Mouse (Mus musculus) stomach, postnatal 0 days (tissue): Measurements from ENCODE around the gene Ctnnbl1. TPM values are rescaled to one million over a fixed set of nuclear protein-coding genes. Genes with fewer than 3 reads are reported as not detected.

Experiments used
- ATAC-seq: fragments of 200-750 bp; cut with Nextera tagmentation; 2 replicates; pipeline ENCODE4 v1.8.0; 2017; ENCODE audit not compliant: low FRiP score, low TSS enrichment
- DNase-seq: peaks from one replicate; pipeline ENCODE4 v3.0.0-alpha.2; 2016; ENCODE audit warnings: low spot score
- H3K27ac ChIP-seq: fragments of 300-500 bp; sonication (generic); replicated peaks from 2 replicates; pipeline ENCODE4 v1.5.1; 2014; ENCODE audit warnings: mild to moderate bottlenecking, control low read depth
- H3K27me3 ChIP-seq: fragments of 300-500 bp; sonication (generic); 2 replicates; pipeline ENCODE4 v1.6.1; 2014; ENCODE audit warnings: low read length; ENCODE audit not compliant: control insufficient read depth, insufficient read depth
- H3K36me3 ChIP-seq: fragments of 300-500 bp; sonication (generic); 2 replicates; pipeline ENCODE4 v1.6.1; 2014; ENCODE audit warnings: low read length, mixed read lengths; ENCODE audit not compliant: control insufficient read depth, insufficient read depth
- H3K4me1 ChIP-seq: fragments of 300-500 bp; sonication (generic); replicated peaks from 2 replicates; pipeline ENCODE4 v1.6.1; 2014; ENCODE audit warnings: antibody characterized with exemption; ENCODE audit not compliant: control insufficient read depth, insufficient read depth
- H3K4me2 ChIP-seq: fragments of 300-500 bp; sonication (generic); replicated peaks from 2 replicates; pipeline ENCODE4 v1.6.1; 2014; ENCODE audit warnings: low read depth, mild to moderate bottlenecking, control low read depth, moderate library complexity
- H3K4me3 ChIP-seq: fragments of 300-500 bp; sonication (generic); 2 replicates; pipeline ENCODE4 v1.5.1; 2014; ENCODE audit warnings: low read depth, low read length, control low read depth
- H3K9ac ChIP-seq: fragments of 300-500 bp; sonication (generic); 2 replicates; pipeline ENCODE4 v1.6.1; 2014; ENCODE audit warnings: mild to moderate bottlenecking, low read length, control low read depth, mixed read lengths
- H3K9me3 ChIP-seq: fragments of 300-500 bp; sonication (generic); 2 replicates; pipeline ENCODE4 v1.6.1; 2016; ENCODE audit warnings: low read length; ENCODE audit not compliant: control insufficient read depth
- CTCF ChIP-seq: IDR thresholded peaks from 2 replicates; pipeline ENCODE4 v1.5.1; 2016; ENCODE audit warnings: antibody characterized with exemption, low read depth, mild to moderate bottlenecking, moderate library complexity
- EP300 ChIP-seq: optimal IDR thresholded peaks from 2 replicates; pipeline ENCODE3; 2016; ENCODE audit warnings: antibody characterized with exemption
- WGBS: fragments of 180-500 bp; shearing (Covaris S2); extraction: QIAGEN DNeasy Blood & Tissue Kit; methylation state at CpG from one replicate; pipeline ENCODE4 v1.1.7; 2014; 5-methylcytosine and 5-hydroxymethylcytosine counted together
- polyA plus RNA-seq: library from polyadenylated mRNA; unstranded; fragments of >200 nt; fragmentation: Nextera tagmentation; extraction: Ambion mirVana; gene quantifications from 2 replicates; pipeline ENCODE4 v1.2.1, GENCODE M21; 2015

The Ctnnbl1 gene
- polyA plus RNA-seq, 1 experiment from 2014 or later, result 23.9 TPM

DNA sequence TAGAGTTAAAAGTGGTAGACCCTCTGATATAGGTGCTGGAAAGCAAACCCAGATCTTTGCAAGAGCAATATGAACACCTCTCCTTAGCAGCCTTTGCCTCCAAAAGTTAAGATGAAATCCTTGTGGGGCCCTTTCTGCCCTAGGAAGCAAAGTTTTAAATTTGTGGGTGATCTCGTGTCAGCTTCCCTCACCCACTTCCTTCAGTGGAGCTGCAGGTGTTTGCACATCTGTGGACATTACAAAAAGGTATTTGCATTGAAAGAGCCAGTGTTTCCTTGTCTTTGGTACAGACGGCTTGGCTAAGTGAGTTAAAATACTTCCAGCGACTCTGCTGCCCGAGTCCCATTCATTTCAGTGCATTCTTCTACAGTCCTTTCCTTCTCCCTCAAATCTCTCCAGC, 69.9 kb downstream of the Ctnnbl1 start:
- TF ChIP-seq CTCF, result no peak
- no peak for TF ChIP-seq EP300
- no peak overlapping the region for H3K27ac ChIP-seq
- no peaks in the 10 kb centered on the region for H3K4me1 ChIP-seq
- no peak overlapping the region for H3K4me3 ChIP-seq
- no peaks in the 10 kb centered on the region for H3K27me3 ChIP-seq
- DNase-seq (no peak), ATAC-seq (no peak)
- peaks cover 3% of the 10 kb centered on the region; the same call in 1 of the 2 replicates for H3K36me3 ChIP-seq
- H3K9me3 ChIP-seq, result no peaks in the 10 kb centered on the region
- no peak overlapping the region for H3K4me2 ChIP-seq
- no peak overlapping the region for H3K9ac ChIP-seq
- WGBS, result 71% methylated on average over 4 of the region's 4 CpGs

DNA sequence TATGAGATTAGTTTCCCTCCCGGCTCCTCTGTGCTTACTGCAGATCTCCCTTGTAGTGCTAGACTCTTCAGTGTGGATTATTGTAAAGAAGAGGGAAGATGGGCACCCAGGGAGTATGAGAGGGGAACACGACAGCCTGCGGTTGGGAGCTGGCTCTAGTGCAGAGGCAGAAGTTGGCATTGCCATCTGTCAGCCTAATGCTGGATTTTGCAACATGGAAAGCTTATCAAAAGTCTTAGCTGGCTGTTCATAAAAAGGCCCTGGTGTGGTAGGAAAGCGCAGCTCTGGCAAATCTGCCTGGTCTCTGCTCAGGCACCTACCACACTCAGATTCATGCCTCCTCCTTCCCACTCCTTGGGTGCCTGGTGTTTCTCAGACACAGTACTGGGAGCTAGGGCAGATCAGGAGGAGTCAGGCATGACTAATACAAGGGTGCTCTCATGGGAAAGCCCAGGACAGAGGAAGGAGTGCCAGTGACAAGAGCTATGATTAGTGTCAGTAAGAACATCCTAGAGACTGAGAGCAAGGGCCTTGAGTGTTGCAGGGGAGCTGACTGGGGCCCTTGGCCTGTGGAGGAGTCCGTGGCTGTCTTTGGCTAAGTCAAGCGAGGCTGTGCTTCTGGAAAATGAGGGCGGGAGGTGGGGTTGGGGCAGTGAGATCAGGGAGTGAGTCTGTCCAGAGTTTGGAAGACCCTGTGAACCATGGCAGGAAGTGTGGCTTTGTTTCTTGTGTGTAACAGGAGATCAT, 70.6 kb downstream of the Ctnnbl1 start:
- Histone ChIP-seq H3K9ac (no peak overlapping the region), H3K4me3 (no peak overlapping the region), H3K27me3 (no peaks in the 10 kb centered on the region), H3K27ac (no peak overlapping the region), H3K9me3 (no peaks in the 10 kb centered on the region), H3K4me1 (no peaks in the 10 kb centered on the region), H3K4me2 (no peak overlapping the region), H3K36me3 (no peaks in the 10 kb centered on the region)
- WGBS, result 83% methylated on average over 7 of the region's 7 CpGs
- no peak for DNase-seq
- no peak for ATAC-seq
- TF ChIP-seq EP300 (no peak), CTCF (no peak)

DNA sequence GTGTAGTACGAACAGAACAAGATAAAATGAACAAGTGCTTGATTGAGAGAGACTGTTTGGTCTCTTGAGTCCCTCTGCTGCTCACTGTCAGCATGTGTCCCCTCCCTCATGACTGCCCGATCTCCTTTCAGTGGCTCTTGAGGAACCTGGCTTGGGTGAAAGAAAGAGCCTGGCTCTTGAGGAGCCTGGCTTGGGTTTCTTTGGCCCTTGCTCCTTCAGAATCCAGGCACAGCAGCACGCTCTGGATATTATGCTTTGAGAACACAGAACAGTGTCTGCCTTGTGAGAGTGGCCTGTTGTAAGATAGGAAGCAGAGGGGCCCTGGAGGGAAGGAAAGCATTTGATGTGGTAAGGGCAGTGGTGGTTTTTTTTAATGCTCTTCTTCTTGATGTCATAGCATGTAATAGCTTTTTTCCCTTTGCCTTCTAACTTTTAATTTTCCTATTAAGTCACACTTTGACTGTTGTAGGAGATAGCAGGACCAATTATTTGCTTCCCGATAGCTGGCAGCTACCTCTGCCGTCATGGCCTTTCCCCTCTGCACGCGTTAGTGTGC, 71.2 kb downstream of the Ctnnbl1 start:
- H3K27me3 ChIP-seq, result no peaks in the 10 kb centered on the region
- no peak overlapping the region for H3K4me3 ChIP-seq
- no peak for DNase-seq
- TF ChIP-seq EP300, result no peak
- TF ChIP-seq CTCF, result no peak
- no peak for ATAC-seq
- H3K9me3 ChIP-seq, result no peaks in the 10 kb centered on the region
- H3K4me1 ChIP-seq, result no peaks in the 10 kb centered on the region
- no peaks in the 10 kb centered on the region for H3K36me3 ChIP-seq
- WGBS, result 79% methylated on average over 7 of the region's 7 CpGs
- H3K4me2 ChIP-seq, result no peak overlapping the region
- H3K27ac ChIP-seq, result no peak overlapping the region
- no peak overlapping the region for H3K9ac ChIP-seq

GRCm38 (mm10) chr2:157809341-157809740, 72.1 kb downstream of the Ctnnbl1 start:
- 91% methylated on average over 6 of the region's 6 CpGs for WGBS
- Histone ChIP-seq H3K4me3 (no peak overlapping the region), H3K9me3 (no peaks in the 10 kb centered on the region), H3K9ac (no peak overlapping the region), H3K36me3 (no peaks in the 10 kb centered on the region), H3K4me2 (no peak overlapping the region), H3K27ac (no peak overlapping the region), H3K27me3 (no peaks in the 10 kb centered on the region), H3K4me1 (no peaks in the 10 kb centered on the region)
- no peak for DNase-seq
- TF ChIP-seq CTCF (no peak), EP300 (no peak)
- no peak for ATAC-seq

- H3K4me1 ChIP-seq, result no peaks in the 10 kb centered on the region
- H3K36me3 ChIP-seq, result no peaks in the 10 kb centered on the region
- ATAC-seq, result no peak
- no peak overlapping the region for H3K4me3 ChIP-seq
- H3K27ac ChIP-seq, result no peak overlapping the region
- H3K9me3 ChIP-seq, result no peaks in the 10 kb centered on the region
- 83% methylated on average over 1 of the region's 1 CpGs for WGBS
- H3K9ac ChIP-seq, result no peak overlapping the region
- H3K27me3 ChIP-seq, result no peaks in the 10 kb centered on the region
- no peak overlapping the region for H3K4me2 ChIP-seq
- TF ChIP-seq CTCF (no peak), EP300 (no peak)
- no peak for DNase-seq
These were observed 73.5 kb downstream of the Ctnnbl1 start for GRCm38 (mm10) chr2:157810749-157811148.

DNA sequence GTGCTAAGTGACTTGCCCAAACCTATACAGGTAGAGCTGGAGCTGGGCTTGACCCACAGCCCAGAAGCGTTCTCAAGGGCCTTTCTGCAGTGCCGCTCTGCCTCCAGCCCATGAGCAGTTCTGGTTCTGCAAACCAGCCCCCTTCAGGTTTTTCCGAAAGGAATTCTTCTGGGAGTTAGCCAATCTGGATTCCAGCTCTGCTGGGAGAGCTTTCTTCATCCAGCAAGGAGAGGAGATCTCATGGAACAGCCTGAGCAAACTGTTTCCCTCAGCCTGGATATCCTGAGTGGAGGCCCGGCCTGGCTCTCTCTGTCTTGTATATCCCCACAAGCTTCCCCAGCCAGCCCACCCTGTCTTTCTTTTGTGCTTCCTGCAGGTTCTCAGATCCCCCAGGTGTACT, 75.9 kb downstream of the Ctnnbl1 start:
- no peak overlapping the region for H3K4me2 ChIP-seq
- ATAC-seq (no peak), DNase-seq (no peak)
- no peak overlapping the region for H3K4me3 ChIP-seq
- no peak overlapping the region for H3K27ac ChIP-seq
- H3K27me3 ChIP-seq, result no peaks in the 10 kb centered on the region
- no peak overlapping the region for H3K9ac ChIP-seq
- TF ChIP-seq CTCF (no peak), EP300 (no peak)
- 85% methylated on average over 4 of the region's 4 CpGs for whole genome bisulfite sequencing
- no peaks in the 10 kb centered on the region for H3K9me3 ChIP-seq
- no peaks in the 10 kb centered on the region for H3K36me3 ChIP-seq
- H3K4me1 ChIP-seq, result no peaks in the 10 kb centered on the region
